Mouse (Mus musculus) ES-E14 (cell line): Measurements from ENCODE around the gene Zdhhc14.

ENCODE experiments used
- HCFC1 ChIP-seq: IDR thresholded peaks from 2 replicates; pipeline ENCODE4 v1.6.1; 2012; ENCODE audit warnings: low read length, inconsistent platforms, borderline replicate concordance; ENCODE audit not compliant: insufficient read depth
- MAFK ChIP-seq: IDR thresholded peaks from 2 replicates; pipeline ENCODE4 v1.6.1; 2014; ENCODE audit warnings: mild to moderate bottlenecking, low read depth, low read length, inconsistent platforms; ENCODE audit not compliant: insufficient read depth

GRCm38 (mm10) chr17:5535357-5535756, 43.0 kb downstream of the Zdhhc14 start:
- no peak for TF ChIP-seq HCFC1
- no peak for TF ChIP-seq MAFK
